Mouse (Mus musculus) liver, embryonic 16.5 days (tissue): ENCODE measurements around the gene Echdc1. TPM values are rescaled to one million over a fixed set of nuclear protein-coding genes. Genes with fewer than 3 reads are reported as not detected.

ENCODE experiments used
- ATAC-seq: fragments of 200-750 bp; cut with Nextera tagmentation; 2 replicates; pipeline ENCODE4 v1.8.0; 2017; ENCODE audit warnings: low read depth, mild to moderate bottlenecking, moderate number of reproducible peaks, moderate library complexity
- H3K27ac ChIP-seq: fragments of 300-500 bp; sonication (generic); 2 replicates; pipeline ENCODE4 v1.5.1; 2014; ENCODE audit warnings: mild to moderate bottlenecking, low read length
- H3K27me3 ChIP-seq: fragments of 300-500 bp; sonication (generic); 2 replicates; pipeline ENCODE4 v1.6.1; 2014; ENCODE audit warnings: low read depth, low read length, mixed read lengths; ENCODE audit not compliant: control insufficient read depth, insufficient read depth
- H3K36me3 ChIP-seq: fragments of 300-500 bp; sonication (generic); 2 replicates; pipeline ENCODE4 v1.6.1; 2014; ENCODE audit warnings: mild to moderate bottlenecking; ENCODE audit not compliant: control insufficient read depth, insufficient read depth
- H3K4me1 ChIP-seq: fragments of 300-500 bp; sonication (generic); 2 replicates; pipeline ENCODE4 v1.6.1; 2014; ENCODE audit warnings: low read depth, low read length, mixed read lengths; ENCODE audit not compliant: control insufficient read depth
- H3K4me2 ChIP-seq: fragments of 300-500 bp; sonication (generic); 2 replicates; pipeline ENCODE4 v1.6.1; 2014; ENCODE audit warnings: low read depth, low read length, mixed read lengths
- H3K4me3 ChIP-seq: fragments of 300-500 bp; sonication (generic); 2 replicates; pipeline ENCODE4 v1.5.1; 2014; ENCODE audit warnings: low read depth, mild to moderate bottlenecking, low read length
- H3K9ac ChIP-seq: fragments of 300-500 bp; sonication (generic); 2 replicates; pipeline ENCODE4 v1.6.1; 2014; ENCODE audit warnings: low read depth, low read length
- H3K9me3 ChIP-seq: fragments of 300-500 bp; sonication (generic); replicated peaks from 2 replicates; pipeline ENCODE4 v1.6.1; 2016; ENCODE audit warnings: low read length; ENCODE audit not compliant: control insufficient read depth
- WGBS: fragments of 180-500 bp; shearing (Covaris S2); extraction: QIAGEN DNeasy Blood & Tissue Kit; methylation state at CpG from one replicate; pipeline ENCODE4 v1.1.7; 2014; ENCODE audit not compliant: insufficient replicate concordance; 5-methylcytosine and 5-hydroxymethylcytosine counted together
- polyA plus RNA-seq: library from polyadenylated mRNA; unstranded; fragments of >200 nt; fragmentation: Nextera tagmentation; extraction: Ambion mirVana; gene quantifications from 2 replicates; pipeline ENCODE4 v1.2.1, GENCODE M21; 2015

The Echdc1 gene
- polyA plus RNA-seq: 18.7 and 19.0 TPM in 2 replicates

DNA sequence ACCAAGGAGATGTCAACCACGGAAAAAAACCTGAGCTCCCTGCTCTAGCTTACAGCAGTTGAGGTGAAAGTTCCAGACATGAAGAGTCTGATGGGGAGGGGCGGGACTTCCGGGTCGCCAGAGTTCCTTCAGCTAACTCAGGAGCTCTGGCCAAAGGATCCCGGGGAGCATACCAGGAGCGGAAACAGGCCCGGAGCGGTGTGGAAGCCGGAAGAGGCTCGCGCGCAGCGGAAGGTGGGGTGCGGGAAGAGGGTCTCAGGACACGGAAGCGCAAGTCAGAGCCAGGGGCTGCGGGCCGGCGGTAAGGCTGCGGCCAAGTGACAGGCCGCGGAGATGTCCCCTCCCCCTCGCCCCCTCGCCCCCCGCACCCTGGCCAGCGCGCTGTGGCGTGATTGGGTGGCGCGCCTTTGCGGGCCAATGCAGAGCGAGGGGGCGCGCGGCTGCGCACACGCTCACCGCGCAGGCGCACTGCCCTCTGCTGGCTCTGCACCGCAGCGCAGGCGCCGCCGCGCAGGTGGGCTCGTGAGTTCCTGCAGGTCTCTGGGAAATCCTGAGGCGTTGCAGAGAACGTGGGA is at the start of gene Echdc1:
Gene Echdc1 (plus strand): TSS at position 103 of the 575 bp plus-strand sequence.
- peak within 1 kb of the TSS; percentile 82 for H3K9ac ChIP-seq
- H3K36me3 ChIP-seq: no peaks in the 10 kb centered on the region
- H3K4me2 ChIP-seq: peak within 1 kb of the TSS; percentile 76
- H3K4me3 ChIP-seq: peak within 1 kb of the TSS; percentile 84
- no peaks in the 10 kb centered on the region for H3K9me3 ChIP-seq
- peaks cover 7% of the 10 kb centered on the region for H3K4me1 ChIP-seq
- ATAC-seq: peak; percentile 97
- no peaks in the 10 kb centered on the region for H3K27me3 ChIP-seq
- under 1% methylated on average over 41 of the region's 49 CpGs for WGBS
- H3K27ac ChIP-seq: peak within 1 kb of the TSS; percentile 89

DNA sequence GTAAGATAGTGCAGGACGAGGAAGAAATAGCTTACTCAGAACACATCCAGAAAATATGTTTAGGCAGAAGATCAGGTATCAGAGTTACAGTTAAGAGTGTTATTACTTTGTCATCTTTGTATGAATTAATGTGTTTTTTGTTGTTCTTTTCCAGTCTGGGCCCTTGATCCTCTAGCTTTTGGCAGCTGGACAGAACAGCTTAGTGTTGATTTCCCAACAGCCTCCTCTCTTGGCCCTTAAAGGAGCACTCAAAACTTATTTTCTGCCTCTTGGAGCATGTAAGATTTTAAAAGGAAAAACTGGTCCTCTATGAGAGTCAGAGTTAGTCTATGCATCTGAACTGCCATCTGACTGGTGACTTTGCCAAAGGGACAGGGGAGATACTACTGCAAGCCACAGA is 31.2 kb upstream of the Echdc1 start:
- no peak for ATAC-seq
- Histone ChIP-seq H3K9ac (no peak overlapping the region), H3K4me1 (no peaks in the 10 kb centered on the region), H3K27ac (no peak overlapping the region), H3K4me3 (no peak overlapping the region), H3K36me3 (no peaks in the 10 kb centered on the region), H3K4me2 (no peak overlapping the region), H3K9me3 (no peaks in the 10 kb centered on the region), H3K27me3 (no peaks in the 10 kb centered on the region)
- 47% methylated on average over 1 of the region's 1 CpGs for WGBS

DNA sequence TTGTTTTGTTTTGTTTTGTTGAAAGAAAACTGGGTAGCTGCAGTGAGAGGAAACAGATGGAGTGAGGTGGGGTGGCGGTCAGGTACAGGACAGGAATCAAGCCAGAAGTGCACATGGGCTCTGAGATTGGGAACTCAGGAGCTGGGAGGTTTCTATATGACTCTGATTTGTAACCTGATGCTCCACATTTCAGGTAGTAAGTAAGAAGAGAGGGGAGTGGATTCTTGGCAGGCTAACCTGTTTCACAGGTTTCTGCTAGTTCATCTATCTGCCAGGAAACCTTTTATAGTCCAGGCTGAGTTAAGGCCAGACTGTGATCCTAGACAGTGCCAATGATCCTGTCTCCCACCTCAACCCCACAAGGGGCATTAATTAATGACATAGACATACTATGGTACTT is 27.2 kb upstream of the Echdc1 start:
- ATAC-seq: no peak

DNA sequence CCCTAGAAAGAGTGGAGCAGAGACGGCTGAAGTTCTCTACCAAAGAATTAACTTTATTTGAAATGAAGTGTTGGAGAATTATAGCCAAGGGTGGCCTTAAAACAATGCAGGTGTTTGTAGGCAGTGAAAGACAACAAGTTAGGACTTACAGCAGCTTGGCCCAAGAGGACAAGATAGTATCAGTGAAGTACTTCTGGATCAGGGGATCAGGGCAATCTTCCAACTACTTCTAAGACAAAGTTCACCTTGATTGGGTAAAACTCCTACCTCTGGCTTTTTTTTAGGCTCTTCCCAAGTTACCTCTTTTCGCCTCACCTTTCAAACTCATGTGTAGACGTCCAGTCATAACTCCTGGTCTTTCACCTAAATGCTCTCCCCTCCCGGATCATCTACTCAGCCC is 10.7 kb upstream of the Echdc1 start:
- Histone ChIP-seq H3K36me3 (no peaks in the 10 kb centered on the region), H3K9me3 (no peaks in the 10 kb centered on the region), H3K27me3 (no peaks in the 10 kb centered on the region), H3K9ac (no peak overlapping the region), H3K27ac (no peak overlapping the region), H3K4me3 (no peak overlapping the region), H3K4me1 (no peaks in the 10 kb centered on the region), H3K4me2 (no peak overlapping the region)
- 64% methylated on average over 4 of the region's 4 CpGs for WGBS
- ATAC-seq: no peak

More for the DNA sequence above, 27.2 kb upstream of the Echdc1 start:
- Histone ChIP-seq H3K4me1 (no peaks in the 10 kb centered on the region), H3K4me3 (no peak overlapping the region), H3K9me3 (no peaks in the 10 kb centered on the region), H3K27ac (no peak overlapping the region), H3K4me2 (no peak overlapping the region), H3K36me3 (no peaks in the 10 kb centered on the region), H3K27me3 (no peaks in the 10 kb centered on the region), H3K9ac (no peak overlapping the region)
- 68% methylated on average over 1 of the region's 1 CpGs for WGBS

DNA sequence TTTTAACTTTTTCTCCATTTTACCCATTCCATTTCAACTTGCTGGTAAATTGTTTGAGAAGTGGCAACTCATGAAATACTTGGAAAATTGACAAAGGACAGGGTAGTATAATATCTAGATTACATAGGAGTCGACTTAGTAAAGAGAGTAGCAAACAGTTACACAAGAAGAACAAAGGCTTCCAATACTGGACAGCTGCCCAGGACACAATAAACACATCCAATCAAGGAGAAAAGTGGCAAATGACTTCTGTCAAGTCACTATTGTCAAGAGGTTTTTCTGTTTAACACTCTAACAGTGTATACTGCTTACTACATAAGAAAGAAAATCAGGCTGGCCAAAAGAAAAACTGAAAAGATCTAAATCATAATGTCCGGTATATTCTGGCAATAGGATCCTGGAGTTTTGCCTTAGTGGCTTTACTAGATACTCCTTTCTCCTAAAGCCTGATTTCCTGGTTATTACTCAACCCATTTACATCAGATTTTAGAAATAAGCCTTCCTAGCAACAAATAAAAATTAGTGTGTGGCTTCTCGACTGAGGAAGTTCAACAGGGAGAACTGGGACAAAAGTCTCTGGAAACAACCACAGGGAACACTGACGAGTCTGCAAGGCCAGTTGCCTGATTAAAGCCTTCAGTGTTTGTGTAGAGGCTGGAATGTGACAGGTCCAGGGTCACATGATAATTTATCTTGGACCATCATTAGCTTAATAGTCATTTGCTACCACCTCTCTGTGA is 1.3 kb upstream of the Echdc1 start:
- Histone ChIP-seq H3K4me1 (peaks cover 7% of the 10 kb centered on the region), H3K4me2 (peak overlapping the region; percentile 76), H3K27ac (no peak overlapping the region), H3K36me3 (no peaks in the 10 kb centered on the region), H3K27me3 (no peaks in the 10 kb centered on the region), H3K9me3 (no peaks in the 10 kb centered on the region), H3K9ac (no peak overlapping the region), H3K4me3 (0 out of 2 replicates have a peak overlapping the region, but pooled peaks have one; percentile 8)
- ATAC-seq: no peak
- WGBS: 61% methylated on average over 4 of the region's 4 CpGs

DNA sequence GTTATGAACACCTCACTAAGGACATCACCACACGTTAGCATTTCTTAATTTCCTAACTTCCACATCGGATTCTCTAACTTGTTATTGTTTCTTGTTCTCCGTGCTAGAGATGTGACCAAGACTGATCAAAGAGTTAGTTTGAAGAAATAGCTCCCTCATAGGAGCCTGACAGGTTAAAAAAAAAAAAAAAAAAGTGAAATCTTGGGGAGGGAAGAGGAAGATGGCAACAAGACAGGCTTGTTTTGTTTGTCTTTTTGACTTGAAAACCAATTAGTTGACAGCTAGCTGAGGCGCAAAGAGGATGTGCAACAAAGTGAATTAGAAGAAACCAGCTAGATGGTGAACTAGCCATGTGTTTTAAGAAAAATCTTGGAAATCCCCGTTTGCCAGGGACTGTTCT is 939 bp downstream of the Echdc1 start:
- no peak for ATAC-seq
- Histone ChIP-seq H3K27ac (no peak overlapping the region), H3K4me1 (peaks cover 7% of the 10 kb centered on the region), H3K4me2 (peak overlapping the region; percentile 76), H3K4me3 (peak overlapping the region; percentile 84), H3K27me3 (no peaks in the 10 kb centered on the region), H3K36me3 (no peaks in the 10 kb centered on the region), H3K9ac (peak overlapping the region; percentile 82), H3K9me3 (no peaks in the 10 kb centered on the region)
- WGBS: 19% methylated on average over 5 of the region's 5 CpGs

DNA sequence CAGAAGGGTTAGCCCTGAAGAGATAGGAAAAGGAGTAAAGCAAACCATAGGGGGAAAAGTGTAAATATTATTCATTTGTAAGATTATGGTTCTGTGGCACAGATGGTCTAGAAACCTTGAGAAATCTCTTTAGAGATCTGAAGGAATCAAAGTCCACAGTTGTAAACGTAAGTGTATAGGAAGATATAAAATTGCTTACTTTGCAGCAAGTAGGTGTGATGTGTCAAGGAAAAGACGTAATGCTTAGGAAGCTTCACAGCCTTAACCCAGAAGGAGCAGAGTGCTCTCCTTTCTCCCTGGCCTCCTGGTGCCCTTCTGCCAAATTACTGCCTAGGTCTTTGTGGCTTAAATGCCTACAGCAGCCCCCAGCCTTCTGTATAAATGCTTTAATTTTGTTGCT is 11.9 kb downstream of the Echdc1 start:
- 79% methylated on average over 2 of the region's 2 CpGs for WGBS

DNA sequence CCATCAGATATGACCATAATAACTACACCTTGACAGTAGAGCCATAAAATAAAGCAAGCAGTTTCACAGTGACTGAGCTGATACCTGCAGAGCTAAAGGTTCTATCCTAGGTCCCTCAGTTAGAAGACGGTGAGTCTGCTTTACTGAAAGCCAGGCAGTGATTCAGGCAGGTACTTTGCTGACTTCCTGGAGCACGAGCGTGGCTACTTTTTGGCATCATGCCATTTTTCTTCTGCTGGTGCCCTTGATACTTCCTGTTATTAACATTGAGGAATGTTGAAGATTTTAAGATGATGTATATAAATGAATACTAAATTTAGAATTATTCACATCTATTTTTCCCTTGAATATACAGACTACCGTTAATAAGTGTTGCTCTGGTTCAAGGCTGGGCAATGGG is 20.9 kb downstream of the Echdc1 start:
- no peak overlapping the region for H3K9ac ChIP-seq
- ATAC-seq: no peak
- no peak overlapping the region for H3K4me3 ChIP-seq
- H3K9me3 ChIP-seq: no peaks in the 10 kb centered on the region
- no peaks in the 10 kb centered on the region for H3K27me3 ChIP-seq
- H3K4me2 ChIP-seq: no peak overlapping the region
- 73% methylated on average over 4 of the region's 4 CpGs for WGBS
- H3K4me1 ChIP-seq: no peaks in the 10 kb centered on the region
- H3K27ac ChIP-seq: no peak overlapping the region
- no peaks in the 10 kb centered on the region; the same call in 1 of the 2 replicates for H3K36me3 ChIP-seq

More for the DNA sequence above, 11.9 kb downstream of the Echdc1 start:
- no peak overlapping the region for H3K4me2 ChIP-seq
- H3K9ac ChIP-seq: no peak overlapping the region
- no peak for ATAC-seq
- H3K27me3 ChIP-seq: no peaks in the 10 kb centered on the region
- H3K4me1 ChIP-seq: no peaks in the 10 kb centered on the region
- no peaks in the 10 kb centered on the region for H3K36me3 ChIP-seq
- no peak overlapping the region for H3K27ac ChIP-seq
- no peak overlapping the region for H3K4me3 ChIP-seq
- no peaks in the 10 kb centered on the region for H3K9me3 ChIP-seq

DNA sequence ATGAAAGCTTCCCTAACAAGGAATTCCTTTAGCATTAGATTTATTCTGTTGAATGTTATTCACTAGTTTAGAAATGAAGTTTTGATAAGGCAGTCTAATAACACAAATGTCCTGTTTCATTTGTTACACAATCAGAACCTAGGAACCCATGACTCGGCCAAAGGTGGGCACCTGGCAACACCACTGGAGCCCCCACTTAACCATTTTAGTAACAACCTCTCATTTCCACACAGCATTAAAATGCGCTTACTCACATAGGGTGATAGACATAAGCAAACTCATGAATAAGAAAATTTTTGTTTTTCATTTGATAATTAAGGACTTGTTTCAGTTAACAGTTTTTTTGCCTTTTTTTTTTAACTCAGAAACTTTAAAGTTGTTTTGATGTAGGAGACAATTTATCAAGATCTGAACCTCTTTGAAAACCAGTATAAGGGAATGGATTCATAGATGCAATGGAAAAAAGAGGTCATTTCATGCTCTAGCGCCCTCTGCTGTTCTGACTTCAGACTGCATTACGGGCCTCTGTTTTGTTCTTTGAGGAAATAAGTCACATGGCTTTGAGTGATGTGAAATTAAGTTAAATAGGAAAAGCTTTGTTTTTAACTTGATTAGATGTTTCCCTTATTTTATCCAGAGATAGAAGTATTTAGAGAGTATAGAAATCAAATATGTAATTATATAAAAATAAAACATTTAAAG is 25.5 kb downstream of the Echdc1 start:
- H3K4me3 ChIP-seq: no peak overlapping the region
- no peaks in the 10 kb centered on the region; the same call in 1 of the 2 replicates for H3K36me3 ChIP-seq
- H3K4me2 ChIP-seq: no peak overlapping the region
- no peaks in the 10 kb centered on the region for H3K27me3 ChIP-seq
- no peak overlapping the region for H3K27ac ChIP-seq
- H3K9ac ChIP-seq: no peak overlapping the region
- no peaks in the 10 kb centered on the region for H3K4me1 ChIP-seq
- no peaks in the 10 kb centered on the region for H3K9me3 ChIP-seq
- WGBS: 44% methylated on average over 4 of the region's 4 CpGs
- ATAC-seq: no peak
